Mouse (Mus musculus): ENCODE results near the gene Prom1.

DNA sequence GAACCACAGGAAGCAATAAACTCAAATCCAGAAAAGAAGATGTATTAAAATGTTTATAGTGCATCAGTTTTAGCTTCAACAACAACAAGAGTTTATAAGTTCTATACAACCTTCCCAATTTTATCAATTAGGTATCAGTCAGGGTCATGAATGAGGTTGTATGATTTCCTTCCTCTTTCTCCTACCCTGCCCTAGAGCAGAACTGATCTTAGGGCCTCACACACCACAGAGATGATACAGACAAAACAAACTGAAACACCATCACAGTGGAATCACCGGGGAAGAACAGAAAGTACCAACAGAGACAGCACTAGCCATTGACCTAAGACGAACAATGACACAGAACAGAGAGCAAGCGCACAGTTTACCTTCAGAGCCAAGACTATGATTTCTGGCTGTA, 43.6 kb downstream of the Prom1 start:
- TF ChIP-seq CTCF (IDR thresholded peaks at IDR 0.05; ENCODE audit: low read depth, low read length) = no peak
- TF ChIP-seq POLR2A (IDR thresholded peaks at IDR 0.05; ENCODE audit: extremely low read depth, insufficient read depth, low read length) = no peak
